Mouse (Mus musculus) left cerebral cortex, adult 2 months (tissue): Measurements from ENCODE around the gene Trip12. TPM values are rescaled to one million over a fixed set of nuclear protein-coding genes. Genes with fewer than 3 reads are reported as not detected.

Experiments used
- DNase-seq, 2 experiments: peaks; one replicate each; pipeline ENCODE4 v3.0.0; 2021 to 2022; ENCODE audit warnings: low spot score in 2 of 2, mixed read lengths in 1 of 2; ENCODE audit errors: extremely low spot score in 1 of 2
- H3K27ac ChIP-seq: fragments of 200-600 bp; 2 replicates; pipeline ENCODE4 v1.8.1; 2022
- H3K4me3 ChIP-seq: fragments of 200-600 bp; 2 replicates; pipeline ENCODE4 v1.8.1; 2022
- CTCF ChIP-seq: fragments of 200-600 bp; IDR thresholded peaks from 2 replicates; pipeline ENCODE4 v1.8.1; 2022; ENCODE audit warnings: antibody characterized with exemption, mild to moderate bottlenecking, moderate library complexity
- intact Hi-C: fragments of 180-260 bp; cut with DNase I; formaldehyde crosslinking; loops from one replicate; pipeline ENCODE4 v1.15.1; 2025
- total RNA-seq, 2 experiments: library from RNA; stranded (reverse); gene quantifications; 2 replicates each; pipeline ENCODE4 v1.2.3; 2021

Gene Trip12
- total RNA-seq, 2 experiments from 2014 or later, result 196 to 219 TPM

DNA sequence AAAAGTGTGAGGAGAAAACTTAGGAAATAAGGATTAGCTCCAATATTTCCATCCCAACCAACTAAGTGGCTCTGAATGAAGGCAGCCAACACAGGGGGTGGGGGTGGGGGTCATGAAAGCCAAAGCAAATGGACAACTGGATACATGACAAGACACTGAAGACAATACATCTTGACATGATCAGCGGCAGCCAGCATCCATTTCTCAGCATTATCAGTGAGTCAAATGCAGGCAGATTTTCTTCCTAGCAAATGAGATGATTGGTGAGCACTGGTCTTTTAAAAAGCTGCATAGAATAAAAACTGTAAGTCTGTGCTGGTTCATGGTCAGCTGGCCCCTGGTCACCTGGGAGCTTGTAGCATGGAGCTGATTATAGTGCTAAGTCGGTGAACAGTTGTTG is 14.7 kb upstream of the Trip12 start:
- intact Hi-C loops, result no loop called here
- no peak overlapping the region for H3K27ac ChIP-seq

DNA sequence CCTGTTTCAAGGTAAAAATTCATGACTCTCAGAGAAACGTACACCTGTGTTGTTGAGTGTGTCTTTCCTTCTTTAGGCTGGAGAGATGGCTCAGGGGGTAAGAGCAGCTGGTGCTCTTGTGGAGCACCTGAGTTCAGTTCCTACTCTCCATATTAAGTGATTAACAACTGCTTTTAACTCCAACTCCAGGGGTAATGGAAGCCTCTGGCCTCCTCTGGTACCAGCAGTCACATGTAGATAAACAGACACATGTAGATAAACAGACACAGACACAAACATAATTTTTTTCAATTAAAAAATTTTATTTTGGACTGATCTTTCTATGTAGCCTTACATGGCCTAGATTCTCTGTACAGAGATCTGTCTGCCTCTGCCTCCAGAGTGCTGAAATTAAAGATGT is 13.4 kb upstream of the Trip12 start:
- intact Hi-C loops, result no loop called here
- H3K27ac ChIP-seq, result no peak overlapping the region
- no peak for DNase-seq
- H3K4me3 ChIP-seq, result no peak overlapping the region
- TF ChIP-seq CTCF, result no peak

More for the DNA sequence above, 14.7 kb upstream of the Trip12 start:
- H3K4me3 ChIP-seq, result no peak overlapping the region
- DNase-seq, result no peak
- no peak for TF ChIP-seq CTCF

DNA sequence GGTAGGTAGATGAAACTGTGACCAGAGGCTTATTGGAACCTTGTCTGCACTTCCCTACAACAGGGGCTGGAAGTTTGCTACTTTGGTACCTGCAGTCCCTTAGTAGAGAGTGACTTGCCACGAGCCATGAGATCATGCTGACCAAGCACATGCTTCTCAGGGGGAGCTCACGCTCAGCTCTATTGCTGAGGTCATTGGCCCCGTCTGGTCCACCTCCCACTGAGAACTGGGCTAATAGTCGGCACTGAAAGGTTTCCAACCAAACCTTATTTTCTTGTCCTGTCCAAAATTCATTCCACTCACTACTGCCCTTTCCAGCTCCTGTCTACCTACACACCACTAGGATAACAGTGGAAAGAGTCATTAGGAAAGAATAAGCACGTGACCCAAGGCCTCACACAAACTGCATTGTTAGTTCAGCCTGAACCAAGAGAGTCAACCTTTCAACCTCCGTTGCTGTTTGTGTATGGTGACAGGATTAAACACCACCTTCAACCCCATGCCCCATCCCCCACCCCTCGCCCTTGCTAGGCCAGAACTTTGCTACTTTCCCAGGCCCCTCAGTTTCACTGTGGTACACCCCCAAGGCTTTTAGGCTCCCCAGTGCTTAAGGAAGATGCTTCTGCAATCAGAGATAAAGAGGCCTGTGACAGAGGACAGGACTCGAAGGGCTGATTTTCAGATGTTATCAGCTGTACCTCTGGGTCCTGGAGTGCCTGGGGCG is 11.4 kb upstream of the Trip12 start:
- no peak for TF ChIP-seq CTCF
- Histone ChIP-seq H3K27ac (no peak overlapping the region), H3K4me3 (no peak overlapping the region)
- DNase-seq, result no peak
- intact Hi-C loops, result no loop called here

DNA sequence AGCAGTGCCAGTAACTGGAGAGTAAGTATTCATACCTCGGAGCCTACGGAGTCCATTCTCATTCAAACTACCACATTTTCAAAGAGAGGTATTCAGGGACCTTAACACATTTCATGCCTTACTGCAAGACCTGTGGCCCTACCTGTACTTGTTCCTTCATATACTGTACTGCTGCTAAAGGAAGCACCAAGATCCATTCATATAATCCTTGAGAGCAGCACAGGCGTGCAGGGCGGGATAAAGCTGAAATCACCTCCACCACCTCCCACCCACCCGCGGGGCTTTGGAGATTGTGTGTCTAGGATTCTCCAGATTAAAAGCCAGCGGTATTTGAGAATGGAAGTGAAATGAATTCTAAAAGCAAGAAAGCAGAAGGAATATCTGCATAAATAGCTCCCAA is 10.2 kb upstream of the Trip12 start:
- DNase-seq, result no peak
- no peak overlapping the region for H3K4me3 ChIP-seq
- intact Hi-C loops, result no loop called here
- TF ChIP-seq CTCF, result no peak
- H3K27ac ChIP-seq, result no peak overlapping the region

DNA sequence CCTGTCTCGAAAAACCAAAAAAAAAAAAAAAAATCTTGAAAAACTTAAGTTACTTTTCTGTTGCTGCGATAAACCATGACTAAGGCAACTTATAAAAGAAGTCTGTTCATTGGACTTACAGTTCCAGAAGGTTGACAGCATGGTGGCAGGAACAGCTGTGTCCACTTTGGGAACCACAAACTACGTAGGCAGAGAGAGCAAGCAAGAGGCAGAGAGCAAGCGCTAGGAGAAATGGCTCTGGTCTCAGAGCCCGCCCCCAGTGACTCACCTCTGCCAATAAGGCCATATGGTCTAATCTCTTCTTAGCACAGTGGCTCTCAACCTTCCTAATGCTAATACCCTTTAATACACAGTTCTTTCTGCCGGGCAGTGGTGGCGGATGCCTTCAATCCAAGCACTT is 9.5 kb upstream of the Trip12 start:
- DNase-seq, result no peak
- TF ChIP-seq CTCF, result no peak
- intact Hi-C loops, result no loop called here
- Histone ChIP-seq H3K4me3 (no peak overlapping the region), H3K27ac (no peak overlapping the region)

DNA sequence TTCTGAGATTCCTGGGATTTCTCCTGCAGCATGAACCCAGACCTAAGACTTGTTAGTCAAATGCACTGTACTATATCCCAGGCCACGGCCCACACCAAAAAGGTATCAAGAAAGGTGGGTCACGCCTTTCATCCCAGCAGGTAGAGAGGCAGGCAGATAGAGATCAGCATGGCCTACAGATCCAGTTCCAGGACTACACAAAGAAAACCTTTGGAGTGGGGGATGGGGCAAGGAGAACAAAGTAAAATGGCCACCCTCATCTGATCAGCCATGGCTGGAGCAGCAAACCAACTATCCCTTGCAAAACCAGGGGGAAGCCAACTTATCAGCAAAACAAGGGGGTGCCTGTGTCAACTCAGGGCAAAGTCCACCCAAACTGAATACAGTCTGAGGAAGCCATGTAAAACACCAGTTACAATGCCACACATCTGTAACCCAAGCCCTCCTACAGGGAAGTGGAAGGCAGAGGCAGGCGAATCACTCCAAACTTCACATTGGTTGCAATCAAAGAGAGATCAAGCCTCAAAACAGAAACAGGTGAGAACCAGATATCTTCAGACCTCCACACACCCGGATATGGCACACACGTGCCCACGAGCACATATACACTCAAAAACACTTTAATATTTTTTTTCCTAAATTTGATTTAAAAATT is 8.6 kb upstream of the Trip12 start:
- H3K27ac ChIP-seq, result no peak overlapping the region
- no peak for TF ChIP-seq CTCF
- no peak overlapping the region for H3K4me3 ChIP-seq
- no peak for DNase-seq
- intact Hi-C loops, result no loop called here

DNA sequence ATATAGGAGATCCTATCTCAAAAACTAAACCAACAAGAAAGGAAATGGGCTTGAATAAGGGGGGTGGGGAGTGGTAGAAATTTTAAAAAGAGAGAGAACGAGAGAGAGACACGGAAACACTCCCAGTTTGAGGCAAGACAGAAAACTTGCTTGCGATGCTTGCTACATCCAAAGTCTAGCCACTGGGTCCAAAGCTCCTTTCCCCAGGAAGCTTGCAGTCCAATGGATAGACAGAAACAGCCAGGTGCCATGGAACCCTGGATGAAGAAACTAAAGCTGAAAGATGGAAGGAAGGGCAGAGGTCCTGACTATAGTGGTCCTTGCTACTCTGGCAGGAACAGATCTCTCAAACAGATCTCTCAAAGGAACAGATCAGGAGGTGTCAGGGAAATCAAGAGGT is 8.0 kb upstream of the Trip12 start:
- TF ChIP-seq CTCF, result no peak

DNA sequence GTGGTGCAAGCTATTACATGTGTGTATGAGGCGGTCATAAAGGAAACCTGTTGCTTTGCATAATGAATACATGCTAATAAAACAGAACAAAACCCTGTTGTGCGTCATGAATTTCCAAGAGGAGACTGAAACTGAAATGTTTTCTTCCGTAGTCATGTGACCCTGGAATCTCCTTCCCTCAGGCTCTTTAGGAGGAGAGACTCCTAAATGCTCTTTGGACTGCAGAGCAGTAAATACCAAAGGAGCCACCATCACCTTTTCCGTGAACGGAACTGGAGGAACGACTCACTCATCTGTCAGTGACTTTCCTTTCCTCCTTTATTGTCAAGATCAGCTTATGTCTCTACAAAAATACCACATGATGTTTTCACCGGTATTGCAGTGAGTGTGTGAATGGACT is 7.4 kb upstream of the Trip12 start:
- no peak overlapping the region for H3K27ac ChIP-seq
- no peak for DNase-seq
- intact Hi-C loops, result no loop called here
- TF ChIP-seq CTCF, result no peak
- no peak overlapping the region for H3K4me3 ChIP-seq

More for the DNA sequence above, 8.0 kb upstream of the Trip12 start:
- intact Hi-C loops, result no loop called here
- Histone ChIP-seq H3K27ac (no peak overlapping the region), H3K4me3 (no peak overlapping the region)
- no peak for DNase-seq

DNA sequence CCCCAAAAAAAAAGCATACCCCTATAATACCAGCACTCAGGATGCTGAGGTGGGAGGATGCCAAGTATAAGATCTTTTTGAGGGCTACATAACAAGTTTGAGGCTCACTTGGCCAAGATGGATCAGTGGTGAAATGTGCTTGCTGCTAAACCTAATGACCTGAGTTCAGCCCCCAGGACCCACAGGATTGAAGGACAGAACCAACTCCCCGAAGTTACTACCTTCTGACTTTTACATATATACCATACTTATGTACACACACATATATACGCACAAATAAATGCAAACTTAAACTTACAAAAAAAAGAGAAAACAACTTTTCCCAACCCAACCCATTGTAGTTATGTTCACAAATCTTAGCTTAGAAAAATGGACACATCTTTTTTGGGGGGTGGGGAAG is 3.0 kb upstream of the Trip12 start:
- DNase-seq, result no peak
- Histone ChIP-seq H3K27ac (no peak overlapping the region), H3K4me3 (no peak overlapping the region)
- TF ChIP-seq CTCF, result no peak
- intact Hi-C loops, result no loop called here

DNA sequence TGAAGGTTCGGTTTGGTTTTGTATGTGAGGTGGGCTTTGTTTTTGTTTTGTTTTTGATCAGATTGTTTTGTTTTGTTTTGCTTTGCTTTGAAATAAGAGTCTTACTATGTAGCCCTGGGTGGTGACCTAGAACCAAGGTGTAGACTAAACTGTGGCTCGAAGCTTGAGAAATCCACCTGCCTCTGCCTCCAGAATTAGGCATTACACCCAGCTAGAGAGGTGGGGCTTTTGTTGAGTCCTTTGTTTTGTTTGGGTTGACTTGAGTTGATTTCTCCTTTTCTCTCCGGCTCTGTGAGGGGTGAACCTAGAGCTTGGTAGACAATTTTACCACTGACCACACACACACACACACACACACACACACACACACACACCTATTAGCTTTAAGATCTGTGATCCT is 745 bp upstream of the Trip12 start:
- Histone ChIP-seq H3K27ac (no peak overlapping the region), H3K4me3 (no peak overlapping the region)
- no peak for DNase-seq
- intact Hi-C loops, result no loop called here
- no peak for TF ChIP-seq CTCF

DNA sequence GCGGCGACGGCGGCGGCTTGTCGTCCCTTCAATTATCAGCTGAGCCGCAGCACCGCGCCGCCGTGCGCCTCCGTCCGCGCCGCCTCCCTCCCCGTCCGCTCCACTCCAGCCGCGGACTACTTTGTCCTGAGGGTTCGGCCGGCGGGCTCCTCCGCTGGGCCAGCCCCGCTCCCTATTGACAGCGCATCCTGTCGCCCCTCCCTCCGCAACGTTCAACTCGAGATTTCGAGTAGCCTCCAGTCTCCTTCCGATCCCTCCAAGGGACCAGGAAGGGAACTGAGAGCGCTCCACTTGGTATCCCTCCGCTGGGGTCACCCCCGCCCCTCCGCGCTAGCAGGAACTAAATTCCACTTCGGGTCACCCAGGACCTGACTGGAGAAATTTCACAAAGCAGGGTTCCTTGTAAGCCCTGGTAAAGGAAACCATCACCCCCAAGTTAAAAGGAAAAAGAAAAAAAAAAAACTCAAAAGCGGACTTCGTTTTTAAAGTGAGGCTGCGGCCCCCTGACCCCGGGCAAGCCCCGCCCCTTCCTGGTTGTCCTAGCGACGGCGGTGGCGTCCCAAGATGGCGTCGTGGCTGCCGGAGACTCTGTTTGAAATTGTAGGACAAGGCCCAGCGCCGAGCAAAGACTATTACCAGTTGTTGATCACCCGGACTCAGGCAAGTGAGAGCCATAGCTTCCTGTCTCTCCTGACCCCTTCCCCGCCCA is 853 bp downstream of the Trip12 start, which contains the start of gene Fbxo36:
Gene Fbxo36, plus strand, starts transcription at position 533 of the 709 bp plus-strand sequence.
- peak; percentile 91 for DNase-seq
- H3K27ac ChIP-seq, result peak within 1 kb of the TSS; percentile 96
- H3K4me3 ChIP-seq, result peak within 1 kb of the TSS; percentile 74
- intact Hi-C loops, result loop anchor here (1.0 to 5.0 kb wide), 2 partner anchors 96 to 102 kb away; partner anchors contain the start of gene Slc16a14
- TF ChIP-seq CTCF, result no peak

DNA sequence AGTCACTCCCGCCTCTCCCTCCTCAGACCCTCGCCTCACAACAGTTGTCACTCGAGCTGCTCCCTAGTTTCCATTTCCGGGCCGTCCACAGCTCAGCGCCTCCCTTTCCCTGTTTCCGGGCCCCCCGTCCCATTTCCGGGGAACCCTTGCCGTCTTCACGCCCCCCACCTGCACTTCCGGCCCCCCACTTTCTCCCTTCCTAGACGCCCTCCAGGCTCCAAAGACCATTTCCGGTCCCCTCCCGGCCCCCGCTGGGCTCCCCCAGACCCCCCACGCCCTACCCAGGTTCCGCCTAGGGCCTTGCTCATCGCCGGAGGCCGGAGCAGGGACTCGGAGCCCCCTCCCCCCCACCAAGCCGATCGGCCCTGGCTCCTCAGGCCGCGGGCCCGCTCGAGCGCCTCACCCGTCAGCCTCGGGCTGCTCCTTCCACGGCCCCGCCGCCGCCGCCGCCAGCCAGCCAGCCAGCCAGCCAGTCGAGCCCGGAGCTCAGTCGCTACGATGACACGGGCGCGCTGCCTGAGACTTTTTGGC is 1.6 kb downstream of the Trip12 start:
- intact Hi-C loops, result loop anchor here (1.0 to 5.0 kb wide), 2 partner anchors 97 to 101 kb away; partner anchors contain the start of gene Slc16a14
- TF ChIP-seq CTCF, result no peak
- Histone ChIP-seq H3K27ac (peak overlapping the region; percentile 96), H3K4me3 (peak overlapping the region; percentile 74)
- peak; percentile 67 to 74 for DNase-seq
